In the genomic region with DNA sequence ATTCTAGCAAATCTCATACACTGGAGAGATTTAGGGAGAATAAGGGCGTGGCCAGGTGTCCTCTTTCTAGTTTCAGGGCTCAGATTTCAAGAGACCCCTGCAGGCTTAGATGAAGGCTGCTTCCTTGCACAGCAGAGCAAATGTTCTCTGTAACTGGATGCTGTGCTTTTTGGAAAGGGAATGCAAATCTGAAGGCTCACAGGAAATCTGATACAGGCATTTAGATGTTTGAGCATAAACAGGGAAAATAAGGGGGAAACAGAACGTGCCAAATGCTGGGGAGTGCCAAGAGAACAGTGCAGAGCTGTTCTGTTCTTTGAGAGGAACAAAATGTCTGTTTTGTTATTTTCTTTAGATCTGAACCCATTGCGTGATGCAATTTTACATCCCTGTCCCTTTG, we compare ENCODE assay signal across 13 mouse cellular contexts.
A peak's percentile ranks its signal among the peaks of the same experiment; 100 is the strongest.
DNase-seq lines count a peak whose midpoint lies in the region; ATAC-seq lines count a peak whose summit lies in the region.
"Had no signal": no experiment of that assay in that cellular context is flagged by ENCODE, and none has a peak within 500 bp of the region (broad histone marks: within the 10 kb centered on the region; RNA-seq: fewer than 3 reads in every experiment).

No protein-coding gene starts in this region.

- H3K36me3 ChIP-seq in hindbrain, embryonic 11.5 days (ENCODE audit: control insufficient read depth, insufficient read depth, low read length): no peaks in the 10 kb centered on the region
- no peaks in the 10 kb centered on the region for H3K36me3 ChIP-seq in hindbrain, embryonic 16.5 days (ENCODE audit: control insufficient read depth, insufficient read depth, low read length)
- H3K36me3 ChIP-seq: limb, embryonic 15.5 days had no signal

- no peak overlapping the region for H3K27ac ChIP-seq in hindbrain, embryonic 11.5 days (ENCODE audit: low read depth, low read length)
- H3K27ac ChIP-seq in hindbrain, embryonic 16.5 days (ENCODE audit: low read depth, low read length): no peak overlapping the region
- H3K27ac ChIP-seq: limb, embryonic 15.5 days had no signal

- H3K4me3 ChIP-seq in hindbrain, embryonic 11.5 days (ENCODE audit: low read depth, low read length): no peak overlapping the region
- no peak overlapping the region for H3K4me3 ChIP-seq in hindbrain, embryonic 16.5 days (ENCODE audit: low read length)
- H3K4me3 ChIP-seq: erythroblast, embryonic 14.5 days; limb, embryonic 15.5 days had no signal

- 26% methylated on average over 3 of the region's 3 CpGs for WGBS in hindbrain, embryonic 11.5 days
- WGBS in hindbrain, embryonic 16.5 days: 32% methylated on average over 3 of the region's 3 CpGs

- H3K4me1 ChIP-seq in hindbrain, embryonic 11.5 days (replicated peaks; ENCODE audit: control insufficient read depth, insufficient read depth, low read length): no peaks in the 10 kb centered on the region
- no peaks in the 10 kb centered on the region for H3K4me1 ChIP-seq in hindbrain, embryonic 16.5 days (ENCODE audit: control insufficient read depth, insufficient read depth, low read depth, low read length)
- H3K4me1 ChIP-seq: limb, embryonic 15.5 days had no signal

- no peak for ATAC-seq in hindbrain, embryonic 11.5 days (ENCODE audit: low FRiP score)
- no peak for ATAC-seq in hindbrain, embryonic 16.5 days
- no peak for ATAC-seq in megakaryocyte-erythroid progenitor cell, adult 5-6 weeks (replicated peaks; ENCODE audit: low FRiP score, low TSS enrichment, poor library complexity, severe bottlenecking)
- ATAC-seq: activated CD4-positive, CD25-positive, alpha-beta regulatory T cell, adult 4 months had no signal

- no peaks in the 10 kb centered on the region for H3K9me3 ChIP-seq in hindbrain, embryonic 11.5 days (ENCODE audit: control insufficient read depth, low read length)
- no peaks in the 10 kb centered on the region for H3K9me3 ChIP-seq in hindbrain, embryonic 16.5 days (ENCODE audit: control insufficient read depth, low read length)
- H3K9me3 ChIP-seq: limb, embryonic 15.5 days had no signal

- DNase-seq in hindbrain, embryonic 11.5 days (ENCODE audit: low spot score): peak; percentile 10
- DNase-seq in 3T3-L1 (ENCODE audit: low read depth, low spot score): peak; percentile 59
- DNase-seq in brain, adult 2 months (ENCODE audit: low read depth, low spot score): peak; percentile 44
- peak; percentile 16 for DNase-seq in layer of hippocampus, adult 9-11 months
- no peak for DNase-seq in adrenal gland, postnatal 14 days
- DNase-seq in left cerebral cortex, postnatal 25 days (ENCODE audit: low spot score in 2 of 2): no peak
- DNase-seq: cerebellum, adult 11 months; midbrain, embryonic 14.5 days had no signal

- intact Hi-C loops in left cerebral cortex, postnatal 25 days (cut with DNase I): no loop called here

- H3K4me2 ChIP-seq in hindbrain, embryonic 11.5 days (replicated peaks; ENCODE audit: low read depth, low read length): no peak overlapping the region
- no peak overlapping the region for H3K4me2 ChIP-seq in hindbrain, embryonic 16.5 days (ENCODE audit: low read length)
- H3K4me2 ChIP-seq: limb, embryonic 15.5 days had no signal

- no peaks in the 10 kb centered on the region for H3K27me3 ChIP-seq in hindbrain, embryonic 11.5 days (ENCODE audit: control insufficient read depth, insufficient read depth, low read length)
- no peaks in the 10 kb centered on the region for H3K27me3 ChIP-seq in hindbrain, embryonic 16.5 days (replicated peaks; ENCODE audit: control insufficient read depth, insufficient read depth, low read length)
- H3K27me3 ChIP-seq: limb, embryonic 15.5 days had no signal

- no peak overlapping the region for H3K9ac ChIP-seq in hindbrain, embryonic 11.5 days (ENCODE audit: low read depth, low read length)
- no peak overlapping the region for H3K9ac ChIP-seq in hindbrain, embryonic 16.5 days (ENCODE audit: low read depth, low read length)
- H3K9ac ChIP-seq: limb, embryonic 15.5 days had no signal

Comparison
In these comparisons a context has a peak if more than half of its experiments do, and no peak if none do; other contexts are left out.
1. DNase-seq: peak in hindbrain, embryonic 11.5 days (single experiment), 3T3-L1 (single experiment), brain, adult 2 months (single experiment) and layer of hippocampus, adult 9-11 months (single experiment); none in adrenal gland, postnatal 14 days (single experiment) and left cerebral cortex, postnatal 25 days (0 of 2).